Mouse (Mus musculus) limb, embryonic 12.5 days (tissue): ENCODE measurements around the gene Rfx4. TPM values are rescaled to one million over a fixed set of nuclear protein-coding genes. Genes with fewer than 3 reads are reported as not detected.

Experiments used
- ATAC-seq: fragments of 200-750 bp; cut with Nextera tagmentation; 2 replicates; pipeline ENCODE4 v1.8.0; 2017; ENCODE audit warnings: low read depth, moderate TSS enrichment; ENCODE audit not compliant: insufficient number of reproducible peaks, insufficient read depth, low FRiP score, low TSS enrichment
- H3K27ac ChIP-seq: fragments of 300-500 bp; sonication (generic); 2 replicates; pipeline ENCODE4 v1.5.1; 2016; ENCODE audit warnings: mild to moderate bottlenecking, moderate library complexity
- H3K27me3 ChIP-seq: fragments of 300-500 bp; sonication (generic); 2 replicates; pipeline ENCODE4 v1.6.1; 2016; ENCODE audit warnings: mild to moderate bottlenecking, moderate library complexity
- H3K36me3 ChIP-seq: fragments of 300-500 bp; sonication (generic); 2 replicates; pipeline ENCODE4 v1.6.1; 2016; ENCODE audit warnings: mild to moderate bottlenecking, moderate library complexity
- H3K4me1 ChIP-seq: fragments of 300-500 bp; sonication (generic); replicated peaks from 2 replicates; pipeline ENCODE4 v1.6.1; 2016
- H3K4me2 ChIP-seq: fragments of 300-500 bp; sonication (generic); 2 replicates; pipeline ENCODE4 v1.6.1; 2016; ENCODE audit warnings: mild to moderate bottlenecking, moderate library complexity
- H3K4me3 ChIP-seq: fragments of 300-500 bp; sonication (generic); replicated peaks from 2 replicates; pipeline ENCODE4 v1.5.1; 2016; ENCODE audit warnings: mild to moderate bottlenecking
- H3K9ac ChIP-seq: fragments of 300-500 bp; sonication (generic); replicated peaks from 2 replicates; pipeline ENCODE4 v1.6.1; 2016; ENCODE audit warnings: mild to moderate bottlenecking, moderate library complexity
- H3K9me3 ChIP-seq: fragments of 300-500 bp; sonication (generic); 2 replicates; pipeline ENCODE4 v1.6.1; 2016; ENCODE audit warnings: mild to moderate bottlenecking, moderate library complexity
- WGBS: fragments of 180-500 bp; shearing (Covaris S2); methylation state at CpG from one replicate; pipeline ENCODE4 v1.1.7; 2016; 5-methylcytosine and 5-hydroxymethylcytosine counted together
- polyA plus RNA-seq: library from polyadenylated mRNA; unstranded; fragments of >200 nt; fragmentation: Nextera tagmentation; extraction: Ambion mirVana; gene quantifications from 2 replicates; pipeline ENCODE4 v1.2.1, GENCODE M21; 2016

Gene Rfx4
- polyA plus RNA-seq, 1 experiment from 2014 or later, result 1.2 TPM

- H3K36me3 ChIP-seq, result no peaks in the 10 kb centered on the region
- no peaks in the 10 kb centered on the region for H3K27me3 ChIP-seq
- H3K9me3 ChIP-seq, result no peaks in the 10 kb centered on the region
- WGBS, result under 1% methylated on average over 51 of the region's 51 CpGs
- ATAC-seq, result peak; percentile 97
- H3K27ac ChIP-seq, result peak within 1 kb of the TSS; percentile 96
- H3K4me3 ChIP-seq, result peak within 1 kb of the TSS; percentile 81
- peak within 1 kb of the TSS; percentile 86 for H3K4me2 ChIP-seq
- H3K9ac ChIP-seq, result peak within 1 kb of the TSS; percentile 83
- peaks cover 15% of the 10 kb centered on the region for H3K4me1 ChIP-seq
Observed at GRCm38 (mm10) chr10:84916810-84917730, 161.2 kb downstream of the Rfx4 start, which contains the start of gene Ric8b. Ric8b (plus strand) TSS chr10:84917616.

- WGBS, result under 1% methylated on average over 27 of the region's 27 CpGs
- peak overlapping the region; percentile 83 for H3K9ac ChIP-seq
- H3K27ac ChIP-seq, result peak overlapping the region; percentile 96
- ATAC-seq, result 0 out of 2 replicates have a peak, but pooled peaks have one; percentile 3
- no peaks in the 10 kb centered on the region for H3K36me3 ChIP-seq
- no peaks in the 10 kb centered on the region for H3K9me3 ChIP-seq
- H3K4me1 ChIP-seq, result peaks cover 15% of the 10 kb centered on the region
- H3K27me3 ChIP-seq, result no peaks in the 10 kb centered on the region
- peak overlapping the region; percentile 86 for H3K4me2 ChIP-seq
- peak overlapping the region; percentile 81 for H3K4me3 ChIP-seq
Observed at GRCm38 (mm10) chr10:84917731-84918095, 161.9 kb downstream of the Rfx4 start.

GRCm38 (mm10) chr10:84926336-84926735 lies 170.5 kb downstream of the Rfx4 start:
- no peak for ATAC-seq
- no peaks in the 10 kb centered on the region for H3K9me3 ChIP-seq
- peaks cover 22% of the 10 kb centered on the region for H3K4me1 ChIP-seq
- H3K9ac ChIP-seq, result no peak overlapping the region
- no peak overlapping the region for H3K4me2 ChIP-seq
- no peak overlapping the region for H3K4me3 ChIP-seq
- no peaks in the 10 kb centered on the region for H3K27me3 ChIP-seq
- H3K36me3 ChIP-seq, result peaks cover 15% of the 10 kb centered on the region
- WGBS, result 43% methylated on average over 7 of the region's 7 CpGs
- no peak overlapping the region for H3K27ac ChIP-seq

- Histone ChIP-seq H3K4me2 (no peak overlapping the region), H3K4me3 (no peak overlapping the region), H3K27me3 (no peaks in the 10 kb centered on the region), H3K9me3 (no peaks in the 10 kb centered on the region), H3K36me3 (peaks cover 15% of the 10 kb centered on the region), H3K27ac (no peak overlapping the region), H3K4me1 (peaks cover 25% of the 10 kb centered on the region), H3K9ac (no peak overlapping the region)
- WGBS, result 93% methylated on average over 4 of the region's 4 CpGs
- ATAC-seq, result no peak
Observed at GRCm38 (mm10) chr10:84926885-84927284, 171.0 kb downstream of the Rfx4 start.

- no peak for ATAC-seq
- Histone ChIP-seq H3K4me2 (no peak overlapping the region), H3K9me3 (no peaks in the 10 kb centered on the region), H3K4me1 (peaks cover 33% of the 10 kb centered on the region), H3K36me3 (peaks cover 15% of the 10 kb centered on the region), H3K27ac (no peak overlapping the region), H3K4me3 (no peak overlapping the region), H3K27me3 (no peaks in the 10 kb centered on the region), H3K9ac (no peak overlapping the region)
- 83% methylated on average over 4 of the region's 4 CpGs for WGBS
Observed at GRCm38 (mm10) chr10:84928465-84928864, 172.6 kb downstream of the Rfx4 start.

GRCm38 (mm10) chr10:84935553-84936209 lies 179.8 kb downstream of the Rfx4 start:
- 84% methylated on average over 7 of the region's 7 CpGs for WGBS
- ATAC-seq, result no peak
- Histone ChIP-seq H3K9me3 (no peaks in the 10 kb centered on the region), H3K4me2 (no peak overlapping the region), H3K27ac (no peak overlapping the region), H3K4me1 (peaks cover 21% of the 10 kb centered on the region), H3K9ac (no peak overlapping the region), H3K36me3 (peaks cover 9% of the 10 kb centered on the region; the same call in 1 of the 2 replicates), H3K4me3 (no peak overlapping the region), H3K27me3 (no peaks in the 10 kb centered on the region)

GRCm38 (mm10) chr10:84936832-84937515 lies 181.1 kb downstream of the Rfx4 start:
- no peak for ATAC-seq
- peaks cover 12% of the 10 kb centered on the region; the same call in 1 of the 2 replicates for H3K36me3 ChIP-seq
- no peaks in the 10 kb centered on the region for H3K9me3 ChIP-seq
- H3K9ac ChIP-seq, result no peak overlapping the region
- WGBS, result 81% methylated on average over 4 of the region's 4 CpGs
- no peaks in the 10 kb centered on the region for H3K27me3 ChIP-seq
- H3K4me1 ChIP-seq, result peaks cover 17% of the 10 kb centered on the region
- no peak overlapping the region for H3K4me3 ChIP-seq
- H3K4me2 ChIP-seq, result no peak overlapping the region
- no peak overlapping the region for H3K27ac ChIP-seq

GRCm38 (mm10) chr10:84938094-84938820 lies 182.4 kb downstream of the Rfx4 start:
- Histone ChIP-seq H3K36me3 (peaks cover 12% of the 10 kb centered on the region; the same call in 1 of the 2 replicates), H3K4me2 (no peak overlapping the region), H3K9ac (peak overlapping the region; percentile 18; the same call in 1 of the 2 replicates), H3K4me3 (no peak overlapping the region), H3K4me1 (peaks cover 9% of the 10 kb centered on the region), H3K27ac (no peak overlapping the region), H3K9me3 (no peaks in the 10 kb centered on the region), H3K27me3 (no peaks in the 10 kb centered on the region)
- no peak for ATAC-seq
- WGBS, result 83% methylated on average over 14 of the region's 14 CpGs

- H3K27ac ChIP-seq, result peak overlapping the region; percentile 35; the same call in 1 of the 2 replicates
- WGBS, result 80% methylated on average over 5 of the region's 5 CpGs
- ATAC-seq, result no peak
- no peaks in the 10 kb centered on the region for H3K9me3 ChIP-seq
- no peak overlapping the region for H3K4me2 ChIP-seq
- H3K4me1 ChIP-seq, result peaks cover 9% of the 10 kb centered on the region
- no peak overlapping the region for H3K9ac ChIP-seq
- peaks cover 12% of the 10 kb centered on the region; the same call in 1 of the 2 replicates for H3K36me3 ChIP-seq
- H3K4me3 ChIP-seq, result no peak overlapping the region
- no peaks in the 10 kb centered on the region for H3K27me3 ChIP-seq
Observed at GRCm38 (mm10) chr10:84938886-84939285, 183.0 kb downstream of the Rfx4 start.

- H3K27me3 ChIP-seq, result no peaks in the 10 kb centered on the region
Observed at GRCm38 (mm10) chr10:84940356-84940755, 184.5 kb downstream of the Rfx4 start.

More at GRCm38 (mm10) chr10:84940356-84940755, 184.5 kb downstream of the Rfx4 start:
- no peak overlapping the region for H3K9ac ChIP-seq
- peaks cover 9% of the 10 kb centered on the region for H3K4me1 ChIP-seq
- no peak overlapping the region for H3K4me2 ChIP-seq
- WGBS, result 87% methylated on average over 1 of the region's 1 CpGs
- ATAC-seq, result no peak
- no peak overlapping the region for H3K27ac ChIP-seq
- H3K9me3 ChIP-seq, result no peaks in the 10 kb centered on the region
- H3K4me3 ChIP-seq, result no peak overlapping the region
- peaks cover 12% of the 10 kb centered on the region; the same call in 1 of the 2 replicates for H3K36me3 ChIP-seq
